Mouse (Mus musculus): ENCODE data around the gene Mpo. TPM values are rescaled to one million over a fixed set of nuclear protein-coding genes. Genes with fewer than 3 reads are reported as not detected.

Mpo gene
- polyA plus RNA-seq, 1 experiment from 2014 or later: 2.9 TPM

DNA sequence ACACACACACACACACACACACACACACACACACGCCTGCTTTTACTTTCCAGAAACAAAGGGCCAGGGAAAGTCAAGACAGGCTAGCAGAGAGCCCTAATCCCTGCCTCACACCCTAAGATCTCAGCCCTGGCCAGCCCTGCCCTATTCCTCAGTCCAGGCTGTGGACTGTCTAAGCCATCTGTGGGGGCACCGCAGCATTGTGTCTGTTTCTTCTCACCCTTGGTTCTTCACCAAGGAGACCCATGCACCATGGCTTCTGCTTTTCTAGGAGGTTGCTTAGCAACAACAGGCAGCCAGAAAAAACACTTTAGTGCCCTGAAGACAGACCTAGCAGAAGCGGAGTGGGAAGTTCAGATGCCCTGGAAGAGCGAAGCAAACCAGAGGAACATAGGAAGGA, 18.0 kb downstream of the Mpo start:
- Histone ChIP-seq H3K27ac (ENCODE audit: low read depth, low read length) (no peak overlapping the region), H3K4me2 (no peak overlapping the region), H3K27me3 (ENCODE audit: control insufficient read depth, insufficient read depth, low read length) (no peaks in the 10 kb centered on the region), H3K36me3 (ENCODE audit: control insufficient read depth, insufficient read depth, low read length) (no peaks in the 10 kb centered on the region), H3K4me3 (ENCODE audit: low read depth, low read length) (no peak overlapping the region), H3K4me1 (ENCODE audit: control insufficient read depth, insufficient read depth, low read length) (no peaks in the 10 kb centered on the region), H3K9ac (ENCODE audit: low read length) (no peak overlapping the region), H3K9me3 (ENCODE audit: control insufficient read depth, low read length) (no peaks in the 10 kb centered on the region)
- DNase-seq (ENCODE audit: low spot score, missing footprints) (peak; percentile 72), ATAC-seq (ENCODE audit: low FRiP score) (no peak)
- 52% methylated on average over 4 of the region's 4 CpGs for WGBS

- Histone ChIP-seq H3K27me3 (ENCODE audit: control insufficient read depth, insufficient read depth, low read length) (no peaks in the 10 kb centered on the region; the same call in 1 of the 2 replicates), H3K4me1 (ENCODE audit: control insufficient read depth, insufficient read depth, low read length) (peaks cover 3% of the 10 kb centered on the region; the same call in 1 of the 2 replicates), H3K4me3 (ENCODE audit: low read depth, low read length) (no peak overlapping the region), H3K4me2 (no peak overlapping the region), H3K27ac (ENCODE audit: low read depth, low read length) (no peak overlapping the region), H3K9ac (ENCODE audit: low read length) (no peak overlapping the region), H3K36me3 (ENCODE audit: control insufficient read depth, insufficient read depth, low read length) (no peaks in the 10 kb centered on the region), H3K9me3 (ENCODE audit: control insufficient read depth, low read length) (no peaks in the 10 kb centered on the region)
- DNase-seq (ENCODE audit: low spot score, missing footprints): no peak
- WGBS: 69% methylated on average over 8 of the region's 8 CpGs
- ATAC-seq (ENCODE audit: low FRiP score): no peak
Observed at GRCm38 (mm10) chr11:87814831-87815230, 21.4 kb downstream of the Mpo start.

DNA sequence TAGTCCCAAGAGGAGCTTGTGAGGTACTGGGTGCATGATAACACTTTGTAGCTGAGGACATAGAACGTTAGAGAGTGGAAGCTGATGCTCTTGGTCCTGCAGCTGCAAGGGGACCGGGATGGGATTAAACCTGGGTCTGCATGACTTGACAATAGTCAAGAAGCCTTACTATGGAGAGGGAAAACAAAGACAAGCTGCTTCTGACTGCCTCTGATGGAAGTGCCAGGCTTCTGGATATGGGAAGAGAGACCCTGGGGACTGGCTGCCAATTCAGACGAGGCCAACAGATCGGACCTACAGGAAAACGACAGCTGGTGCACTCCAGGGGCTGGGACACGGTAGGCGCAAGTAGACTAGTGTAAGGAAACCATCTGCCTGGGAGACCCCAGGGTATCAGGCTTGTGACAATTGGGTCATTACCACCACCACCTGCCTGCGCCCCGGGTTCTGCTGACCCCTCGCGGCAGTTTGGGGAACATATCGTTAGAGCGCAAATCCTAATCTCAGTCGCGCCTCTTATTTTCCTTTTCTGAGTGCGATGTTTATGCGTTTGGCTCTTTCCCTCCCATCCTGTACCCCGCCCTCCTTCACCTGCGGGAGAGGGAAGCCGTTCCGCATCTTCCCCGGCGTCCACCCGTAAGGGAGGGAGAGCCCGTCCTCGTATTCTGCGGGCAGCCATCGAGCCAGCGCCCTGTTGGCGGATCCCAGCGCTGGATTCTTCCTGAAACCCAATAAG, 23.5 kb downstream of the Mpo start:
- Histone ChIP-seq H3K4me1 (ENCODE audit: control insufficient read depth, insufficient read depth, low read length) (peaks cover 3% of the 10 kb centered on the region; the same call in 1 of the 2 replicates), H3K9me3 (ENCODE audit: control insufficient read depth, low read length) (no peaks in the 10 kb centered on the region), H3K27me3 (ENCODE audit: control insufficient read depth, insufficient read depth, low read length) (no peaks in the 10 kb centered on the region; the same call in 1 of the 2 replicates), H3K9ac (ENCODE audit: low read length) (peak overlapping the region; percentile 59), H3K36me3 (ENCODE audit: control insufficient read depth, insufficient read depth, low read length) (no peaks in the 10 kb centered on the region), H3K4me2 (peak overlapping the region; percentile 64), H3K4me3 (ENCODE audit: low read depth, low read length) (peak overlapping the region; percentile 33), H3K27ac (ENCODE audit: low read depth, low read length) (no peak overlapping the region)
- ATAC-seq (ENCODE audit: low FRiP score) (peak; percentile 82), DNase-seq (ENCODE audit: low spot score, missing footprints) (peak; percentile 96)
- WGBS: 5% methylated on average over 28 of the region's 31 CpGs

- Histone ChIP-seq H3K9ac (ENCODE audit: low read length) (peak overlapping the region; percentile 59), H3K9me3 (ENCODE audit: control insufficient read depth, low read length) (no peaks in the 10 kb centered on the region), H3K4me2 (peak overlapping the region; percentile 64), H3K4me1 (ENCODE audit: control insufficient read depth, insufficient read depth, low read length) (peaks cover 3% of the 10 kb centered on the region; the same call in 1 of the 2 replicates), H3K27me3 (ENCODE audit: control insufficient read depth, insufficient read depth, low read length) (no peaks in the 10 kb centered on the region; the same call in 1 of the 2 replicates), H3K36me3 (ENCODE audit: control insufficient read depth, insufficient read depth, low read length) (no peaks in the 10 kb centered on the region), H3K4me3 (ENCODE audit: low read depth, low read length) (peak overlapping the region; percentile 33), H3K27ac (ENCODE audit: low read depth, low read length) (no peak overlapping the region)
- WGBS: 27% methylated on average over 4 of the region's 4 CpGs
- ATAC-seq (ENCODE audit: low FRiP score): no peak; the same call in 1 of the 2 replicates
- no peak for DNase-seq (ENCODE audit: low spot score, missing footprints)
Observed at GRCm38 (mm10) chr11:87817443-87817773, 24.0 kb downstream of the Mpo start.

- Histone ChIP-seq H3K36me3 (ENCODE audit: control insufficient read depth, insufficient read depth, low read length) (no peaks in the 10 kb centered on the region), H3K4me3 (ENCODE audit: low read depth, low read length) (no peak overlapping the region), H3K4me2 (no peak overlapping the region), H3K27ac (ENCODE audit: low read depth, low read length) (no peak overlapping the region), H3K9ac (ENCODE audit: low read length) (no peak overlapping the region), H3K9me3 (ENCODE audit: control insufficient read depth, low read length) (no peaks in the 10 kb centered on the region), H3K27me3 (ENCODE audit: control insufficient read depth, insufficient read depth, low read length) (no peaks in the 10 kb centered on the region; the same call in 1 of the 2 replicates), H3K4me1 (ENCODE audit: control insufficient read depth, insufficient read depth, low read length) (peaks cover 3% of the 10 kb centered on the region; the same call in 1 of the 2 replicates)
- 41% methylated on average over 5 of the region's 5 CpGs for WGBS
- ATAC-seq (ENCODE audit: low FRiP score) (no peak), DNase-seq (ENCODE audit: low spot score, missing footprints) (no peak)
Observed at GRCm38 (mm10) chr11:87821502-87821901, 28.1 kb downstream of the Mpo start.

GRCm38 (mm10) chr11:87828239-87828900, 35.0 kb downstream of the Mpo start, which contains the start of gene Lpo:
TSS of gene Lpo (minus strand) at chr11:87828289.
- WGBS: 38% methylated on average over 10 of the region's 10 CpGs
- ATAC-seq (ENCODE audit: low FRiP score): peak; percentile 42; the same call in 1 of the 2 replicates
- H3K9ac ChIP-seq (ENCODE audit: low read length): no peak within 1 kb of the TSS

GRCm38 (mm10) chr11:87840676-87841075, 47.3 kb downstream of the Mpo start:
- H3K9ac ChIP-seq (ENCODE audit: low read length): no peak overlapping the region
- H3K9me3 ChIP-seq (ENCODE audit: control insufficient read depth, low read length): no peaks in the 10 kb centered on the region
- no peaks in the 10 kb centered on the region for H3K36me3 ChIP-seq (ENCODE audit: control insufficient read depth, insufficient read depth, low read length)
- WGBS: 90% methylated on average over 8 of the region's 8 CpGs
- H3K4me2 ChIP-seq: no peak overlapping the region
- no peak overlapping the region for H3K4me3 ChIP-seq (ENCODE audit: low read depth, low read length)
- H3K27ac ChIP-seq (ENCODE audit: low read depth, low read length): no peak overlapping the region
- ATAC-seq (ENCODE audit: low FRiP score) (no peak), DNase-seq (ENCODE audit: low spot score, missing footprints) (no peak)
- no peaks in the 10 kb centered on the region for H3K27me3 ChIP-seq (ENCODE audit: control insufficient read depth, insufficient read depth, low read length)
- no peaks in the 10 kb centered on the region for H3K4me1 ChIP-seq (ENCODE audit: control insufficient read depth, insufficient read depth, low read length)

More at GRCm38 (mm10) chr11:87828239-87828900, 35.0 kb downstream of the Mpo start, which contains the start of gene Lpo:
- H3K27me3 ChIP-seq (ENCODE audit: control insufficient read depth, insufficient read depth, low read length): no peaks in the 10 kb centered on the region
- no peak within 1 kb of the TSS for H3K27ac ChIP-seq (ENCODE audit: low read depth, low read length)
- H3K4me2 ChIP-seq: no peak within 1 kb of the TSS
- H3K9me3 ChIP-seq (ENCODE audit: control insufficient read depth, low read length): no peaks in the 10 kb centered on the region
- peak; percentile 87 for DNase-seq (ENCODE audit: low spot score, missing footprints)
- H3K4me1 ChIP-seq (ENCODE audit: control insufficient read depth, insufficient read depth, low read length): peaks cover 11% of the 10 kb centered on the region; the same call in 1 of the 2 replicates
- H3K4me3 ChIP-seq (ENCODE audit: low read depth, low read length): no peak within 1 kb of the TSS
- no peaks in the 10 kb centered on the region for H3K36me3 ChIP-seq (ENCODE audit: control insufficient read depth, insufficient read depth, low read length)

GRCm38 (mm10) chr11:87841436-87841835, 48.1 kb downstream of the Mpo start:
- Histone ChIP-seq H3K36me3 (ENCODE audit: control insufficient read depth, insufficient read depth, low read length) (no peaks in the 10 kb centered on the region), H3K9ac (ENCODE audit: low read length) (no peak overlapping the region), H3K27me3 (ENCODE audit: control insufficient read depth, insufficient read depth, low read length) (no peaks in the 10 kb centered on the region), H3K9me3 (ENCODE audit: control insufficient read depth, low read length) (no peaks in the 10 kb centered on the region), H3K4me1 (ENCODE audit: control insufficient read depth, insufficient read depth, low read length) (no peaks in the 10 kb centered on the region), H3K27ac (ENCODE audit: low read depth, low read length) (no peak overlapping the region), H3K4me3 (ENCODE audit: low read depth, low read length) (no peak overlapping the region), H3K4me2 (no peak overlapping the region)
- DNase-seq (ENCODE audit: low spot score, missing footprints) (no peak), ATAC-seq (ENCODE audit: low FRiP score) (no peak)
- 76% methylated on average over 3 of the region's 3 CpGs for WGBS

DNA sequence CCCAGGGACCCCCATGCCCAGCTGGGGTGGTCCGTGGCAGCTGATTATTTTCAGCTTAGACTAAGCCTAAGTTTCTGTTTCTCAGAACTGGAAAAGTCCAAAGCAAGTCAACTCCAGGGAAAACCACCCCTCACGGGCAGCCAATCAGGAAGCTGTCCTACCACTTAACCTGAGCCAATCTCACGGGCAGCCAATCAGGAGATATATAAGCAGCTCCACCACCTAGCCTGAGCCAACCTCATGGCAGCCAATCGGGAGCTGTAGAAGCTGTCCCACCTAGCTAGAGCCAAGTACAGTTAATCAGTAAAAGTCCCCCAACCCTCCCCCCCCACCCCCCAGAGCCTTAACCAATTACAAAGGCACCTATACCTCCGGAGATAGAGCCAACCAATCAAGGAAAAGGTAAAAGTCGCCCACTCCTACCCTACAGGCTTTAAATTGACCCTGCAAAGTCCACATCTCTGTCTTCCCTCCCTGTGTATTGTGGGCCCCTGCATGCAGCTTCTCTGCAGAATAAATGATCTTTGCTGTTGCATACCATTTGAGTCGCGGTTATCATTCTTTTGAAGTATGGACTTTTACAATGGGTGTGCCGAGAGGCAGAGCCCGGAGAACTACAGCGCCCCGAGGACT, 53.7 kb downstream of the Mpo start:
- H3K27me3 ChIP-seq (ENCODE audit: control insufficient read depth, insufficient read depth, low read length): no peaks in the 10 kb centered on the region
- H3K4me2 ChIP-seq: no peak overlapping the region
- DNase-seq (ENCODE audit: low spot score, missing footprints) (no peak), ATAC-seq (ENCODE audit: low FRiP score) (no peak)
- no peak overlapping the region for H3K27ac ChIP-seq (ENCODE audit: low read depth, low read length)
- H3K36me3 ChIP-seq (ENCODE audit: control insufficient read depth, insufficient read depth, low read length): no peaks in the 10 kb centered on the region
- WGBS: 86% methylated on average over 12 of the region's 12 CpGs
- no peaks in the 10 kb centered on the region for H3K9me3 ChIP-seq (ENCODE audit: control insufficient read depth, low read length)
- H3K9ac ChIP-seq (ENCODE audit: low read length): no peak overlapping the region
- no peak overlapping the region for H3K4me3 ChIP-seq (ENCODE audit: low read depth, low read length)
- H3K4me1 ChIP-seq (ENCODE audit: control insufficient read depth, insufficient read depth, low read length): no peaks in the 10 kb centered on the region
